Mouse (Mus musculus) kidney, adult 18-20 months (tissue): ENCODE data around the gene Colec11.
A peak's percentile ranks its signal among the peaks of the same experiment; 100 is the strongest.

Experiments used
- DNase-seq: peaks from one replicate; pipeline ENCODE4 v3.0.0; 2021

Colec11 gene

DNA sequence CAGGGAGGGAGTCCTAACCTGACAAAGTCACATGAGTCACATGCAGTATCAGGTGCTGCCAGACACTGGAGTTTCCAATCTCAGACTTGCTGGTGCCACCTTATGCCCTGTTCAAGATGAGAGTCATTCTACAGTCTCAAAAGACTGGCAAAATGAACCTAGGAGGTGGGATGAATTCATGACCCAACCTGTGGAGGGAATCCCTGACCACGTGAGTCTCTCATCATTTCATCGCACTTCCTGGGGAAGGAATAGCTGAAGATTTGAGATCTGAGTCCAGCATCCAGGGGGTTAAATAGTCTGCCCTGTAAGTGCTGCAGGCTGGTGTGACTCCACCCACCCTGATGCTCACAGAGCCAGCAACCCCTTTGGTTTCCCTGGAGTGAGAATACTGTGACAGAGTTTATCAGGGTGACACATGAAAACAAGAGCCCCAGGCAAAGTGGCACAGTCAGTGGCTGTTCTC lies 24.6 kb downstream of the Colec11 start:
- no peak for DNase-seq

DNA sequence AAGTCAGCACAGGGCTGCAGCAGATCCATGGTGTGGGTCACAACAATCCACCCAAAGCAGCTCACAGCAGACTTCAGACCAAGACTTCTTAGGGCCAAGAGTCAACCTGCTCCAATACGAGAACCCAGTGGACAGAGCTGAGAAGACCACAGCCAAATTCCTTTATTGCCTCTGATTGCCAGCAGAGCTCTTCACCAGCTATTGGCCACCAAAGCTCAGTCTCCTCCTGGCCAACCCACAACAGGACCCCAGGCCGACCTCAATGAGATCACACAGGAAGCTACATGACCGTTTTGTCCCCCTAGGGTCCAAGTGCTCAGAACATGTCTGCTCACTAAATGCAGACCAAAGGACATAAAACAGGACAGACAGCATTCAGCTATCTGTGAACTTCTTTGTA lies 25.1 kb downstream of the Colec11 start:
- no peak for DNase-seq

DNA sequence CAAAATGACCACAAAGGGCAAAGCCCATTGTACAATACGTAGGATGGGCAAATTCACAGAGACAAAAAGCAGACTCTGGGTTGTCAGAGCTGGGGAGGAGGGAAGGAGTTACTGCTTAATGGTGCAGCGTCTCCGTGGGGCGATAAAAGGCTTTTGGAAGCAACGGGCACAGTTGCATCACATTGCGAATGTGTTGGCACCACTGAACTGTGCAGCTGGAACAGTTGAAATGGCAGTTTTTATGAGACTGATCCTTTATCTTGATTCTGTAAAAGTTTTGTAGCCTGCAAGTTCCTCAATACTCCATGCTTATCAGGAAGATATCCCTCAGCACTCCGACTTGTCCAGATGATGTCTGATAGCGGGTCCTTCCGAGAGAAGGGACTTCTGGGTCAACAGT lies 25.5 kb downstream of the Colec11 start:
- DNase-seq = no peak

DNA sequence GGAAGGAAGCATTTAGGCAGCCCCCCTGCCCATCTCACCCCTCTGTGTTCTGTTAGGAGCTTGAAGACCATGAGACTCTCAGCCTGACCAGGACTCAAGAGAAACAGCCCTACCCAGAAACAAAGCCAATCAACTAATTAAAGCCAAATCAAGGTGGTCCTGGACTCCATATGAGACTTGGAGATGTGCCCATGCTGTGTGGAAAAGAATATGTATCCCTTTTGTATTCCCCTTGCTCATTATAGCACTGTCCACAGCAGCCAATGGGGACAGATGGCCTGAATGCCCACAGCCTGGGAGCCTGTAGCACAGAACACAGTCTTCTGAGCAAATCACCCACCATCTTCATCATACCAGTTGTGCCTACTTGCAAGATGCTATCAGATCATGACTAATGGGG lies 26.3 kb downstream of the Colec11 start:
- no peak for DNase-seq

DNA sequence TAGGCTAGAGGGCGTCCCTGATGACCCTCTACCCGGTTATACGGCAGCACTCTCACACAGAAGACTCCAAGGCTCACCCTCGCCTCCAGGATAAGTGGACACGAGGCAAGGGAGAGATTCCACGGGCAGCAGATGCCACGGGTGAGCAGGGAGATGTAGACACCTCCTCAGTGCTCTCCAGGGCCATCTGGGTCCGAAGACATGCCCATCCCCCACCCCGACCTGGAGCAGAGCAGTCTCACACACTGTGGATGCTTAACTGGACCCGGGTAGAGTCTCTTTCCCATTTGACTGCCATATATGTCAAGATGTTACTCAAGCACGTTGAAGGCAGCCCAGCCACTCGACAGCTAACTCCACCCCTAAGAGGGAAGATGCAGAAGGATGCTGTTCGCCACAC lies 32.7 kb downstream of the Colec11 start:
- no peak for DNase-seq

DNA sequence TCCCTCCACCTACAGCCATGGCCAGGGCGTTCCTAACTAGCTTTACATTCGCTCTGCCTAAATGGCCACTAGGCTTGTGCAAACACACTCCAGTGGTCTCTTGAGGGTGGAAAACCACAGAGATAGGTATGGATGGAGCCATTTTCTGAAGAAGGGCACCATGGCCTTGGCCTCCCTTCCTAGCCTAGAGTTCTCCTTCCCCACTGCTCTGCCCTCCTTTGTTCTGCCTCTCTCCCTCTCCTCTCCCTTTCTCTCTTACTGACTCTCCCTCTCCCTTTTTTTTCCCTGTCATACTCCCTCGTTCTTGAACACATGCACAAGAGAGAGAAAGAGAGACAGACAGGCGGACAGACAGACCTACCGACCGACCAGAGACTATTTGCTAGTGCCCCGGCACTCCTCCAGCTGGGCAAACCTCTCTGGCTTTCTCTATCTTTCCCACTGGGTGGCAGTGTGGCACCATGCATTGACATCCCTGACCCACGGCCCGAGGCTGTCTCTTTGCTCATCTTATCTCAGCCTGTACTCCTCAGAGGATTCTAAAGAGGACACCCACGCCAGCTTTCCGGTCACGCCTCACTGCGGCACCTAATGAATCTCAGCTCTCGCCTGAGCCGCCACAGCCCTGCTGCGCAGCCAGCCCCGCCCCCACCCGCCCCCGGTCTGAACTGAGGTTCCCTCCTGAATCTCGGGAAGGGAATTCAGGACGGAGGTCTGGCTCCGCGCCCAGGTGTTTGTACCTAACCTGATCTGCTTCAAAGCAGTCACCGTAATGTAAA lies 33.9 kb downstream of the Colec11 start:
- peak; percentile 83 for DNase-seq

DNA sequence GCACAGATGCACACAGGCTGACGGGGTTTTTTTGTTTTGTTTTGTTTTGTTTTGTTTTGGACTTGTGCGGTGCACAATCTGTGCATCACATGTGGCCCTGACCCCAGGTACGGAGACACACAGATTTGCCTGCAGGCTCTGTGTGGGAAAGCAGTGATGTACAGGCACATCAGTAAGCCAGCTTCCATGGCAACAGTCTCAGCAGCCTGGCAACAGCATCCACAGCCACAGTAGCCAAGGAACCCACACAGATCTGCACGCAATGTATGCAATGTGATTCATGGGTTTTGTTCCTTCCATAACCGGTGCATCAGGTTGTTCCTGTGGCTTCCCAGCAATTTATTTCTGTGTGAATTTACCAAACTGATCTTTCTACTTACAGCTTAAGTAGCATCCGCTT lies 35.2 kb downstream of the Colec11 start:
- no peak for DNase-seq

DNA sequence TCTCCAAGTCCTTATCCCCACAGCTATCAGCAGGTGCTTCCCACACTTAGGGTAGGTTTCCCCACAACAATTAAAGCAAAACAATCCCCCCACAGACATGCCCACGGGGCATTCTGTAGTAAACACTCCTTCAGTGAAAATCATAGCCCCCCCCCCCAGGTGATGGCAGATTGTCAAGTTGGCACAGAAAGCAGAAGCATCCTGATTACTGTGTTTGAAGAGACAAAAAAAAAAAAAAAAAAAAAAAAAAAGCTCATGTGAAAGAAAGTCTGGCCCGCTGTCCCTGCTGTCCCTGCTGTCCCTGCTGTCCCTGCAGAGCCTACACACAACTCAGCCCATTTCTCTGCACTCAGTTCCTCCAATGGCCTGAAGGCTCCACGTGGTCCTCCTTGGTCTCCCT lies 39.1 kb downstream of the Colec11 start:
- no peak for DNase-seq

DNA sequence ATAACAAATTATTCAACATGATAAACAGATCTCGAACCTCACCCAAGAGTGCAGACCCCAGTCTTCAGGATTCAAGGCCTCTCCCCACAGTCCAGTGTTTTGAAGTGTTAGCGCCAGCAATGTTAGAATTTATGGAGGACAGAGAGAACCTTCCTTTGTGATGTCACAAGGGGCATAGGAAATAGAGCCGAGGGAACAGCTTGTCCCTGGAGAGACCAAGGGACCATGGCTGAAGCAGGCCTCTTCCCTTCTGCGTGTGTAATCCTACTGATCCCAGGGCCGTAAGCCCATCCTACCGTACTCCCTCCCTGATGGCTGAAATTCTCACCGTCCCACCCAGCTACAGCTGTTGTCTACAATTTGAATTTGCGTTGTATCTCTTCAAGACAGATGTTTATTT lies 40.8 kb downstream of the Colec11 start, which contains the start of gene Allc:
Gene Allc (minus strand): TSS at position 101 of the 400 bp plus-strand sequence.
- DNase-seq = no peak

DNA sequence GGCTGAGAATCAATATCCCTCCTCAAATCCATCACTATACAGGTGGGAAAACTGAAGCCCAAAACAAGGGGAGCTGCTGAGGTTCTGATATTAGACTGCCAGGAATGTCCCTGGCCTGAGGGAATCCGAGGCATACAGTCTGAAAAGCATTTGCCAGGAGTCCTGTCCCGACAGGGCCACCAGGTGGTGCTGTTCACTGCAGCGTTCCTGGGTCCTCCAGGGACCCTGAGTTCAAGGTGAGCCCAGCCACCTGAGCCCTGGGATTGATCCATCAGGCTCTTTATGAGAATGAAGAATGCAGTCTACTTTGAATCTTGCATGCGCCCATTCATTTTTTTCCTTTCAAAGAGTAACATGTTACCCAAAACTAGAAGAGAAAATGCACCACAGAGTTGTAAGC lies 44.0 kb downstream of the Colec11 start:
- peak; percentile 8 for DNase-seq

DNA sequence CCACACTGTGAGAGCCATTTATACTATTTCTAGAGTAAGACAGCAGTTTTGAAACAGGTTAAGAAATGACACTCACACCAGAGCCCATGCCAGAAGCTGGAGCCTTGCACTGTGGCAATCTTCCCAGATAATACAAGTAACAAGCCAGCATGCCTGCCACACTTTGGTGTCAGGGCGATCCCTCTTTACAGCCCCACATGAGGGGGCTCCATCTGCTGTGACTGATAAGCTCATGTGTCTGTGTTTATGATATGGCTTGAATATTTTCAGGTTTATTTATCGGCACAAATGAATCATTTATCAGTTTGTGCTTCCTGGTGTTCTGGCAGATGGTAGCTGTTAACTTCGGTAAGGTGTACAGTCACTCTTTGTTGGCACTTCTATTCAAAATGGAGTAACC lies 45.0 kb downstream of the Colec11 start:
- DNase-seq = no peak

DNA sequence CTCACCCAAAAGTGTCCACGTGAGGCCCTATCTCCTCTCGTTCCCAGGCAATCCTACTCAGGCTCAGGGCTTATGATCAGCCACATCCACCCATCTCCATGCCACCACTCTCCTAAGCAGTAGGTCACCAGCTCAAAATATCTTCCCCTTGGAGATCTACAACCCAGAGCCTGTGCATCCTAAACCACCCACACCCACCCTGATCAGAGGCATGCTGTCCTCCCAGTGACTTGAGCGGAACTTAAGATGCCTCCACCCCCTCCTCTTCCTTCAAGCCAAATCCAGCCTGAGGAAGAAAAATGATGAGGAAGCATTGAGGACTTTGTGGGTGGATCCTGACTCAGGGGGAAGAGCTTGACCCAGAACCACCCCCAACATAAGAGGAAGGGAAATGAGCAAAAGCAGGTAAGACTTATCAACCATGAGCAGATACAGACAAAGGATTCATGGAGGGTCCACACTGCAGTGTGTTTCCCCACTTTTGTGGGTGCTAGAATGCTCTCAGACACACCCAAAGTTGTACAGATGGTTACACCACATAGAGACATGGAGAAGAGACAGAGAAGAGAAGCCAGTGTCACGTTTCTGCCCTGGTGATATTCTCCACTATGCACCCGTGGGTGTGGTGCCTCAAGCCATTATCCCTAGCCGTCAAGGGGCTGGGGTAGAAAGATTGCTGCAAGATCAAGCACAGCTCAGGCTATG lies 47.7 kb downstream of the Colec11 start:
- DNase-seq = no peak

DNA sequence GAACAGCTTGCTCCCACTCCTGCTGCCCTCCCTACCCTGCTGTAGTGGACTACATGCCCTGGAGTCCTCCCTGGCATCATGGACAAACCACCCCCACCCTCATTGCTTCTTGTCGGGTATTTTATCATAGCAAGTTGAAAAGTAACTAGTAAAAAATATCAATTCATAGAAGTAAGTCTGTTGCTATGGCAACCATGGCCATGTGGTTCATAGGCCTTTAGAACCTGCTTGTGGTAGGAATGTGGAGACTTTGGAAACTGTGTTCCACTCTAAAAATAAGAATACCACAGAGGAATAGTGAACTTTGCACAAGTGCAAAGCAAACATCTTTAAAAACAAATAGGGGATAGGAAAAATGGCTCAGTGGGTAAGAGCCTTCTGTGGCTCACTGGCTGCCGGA lies 50.9 kb downstream of the Colec11 start:
- no peak for DNase-seq

DNA sequence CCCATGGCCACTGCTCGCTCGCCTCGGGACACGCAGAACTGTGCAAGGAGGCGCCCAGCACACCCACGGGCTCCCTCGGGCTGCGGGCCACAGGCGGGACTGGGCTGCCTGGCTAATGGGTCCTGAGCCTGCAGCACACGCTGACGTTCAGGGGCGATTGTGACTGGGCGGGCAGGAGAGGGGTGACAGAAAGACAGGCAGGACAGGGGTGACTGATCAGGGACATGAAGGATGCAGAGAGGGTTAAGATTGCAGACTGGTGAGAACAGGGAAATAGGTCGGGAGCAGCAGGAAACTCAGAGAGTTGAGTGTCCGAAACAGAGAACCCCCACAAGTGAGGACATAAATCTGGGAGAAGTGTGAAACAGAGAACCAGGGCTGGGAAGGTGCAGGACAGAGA lies 70.9 kb downstream of the Colec11 start, which contains the start of gene Dcdc2c:
Gene Dcdc2c (minus strand): TSS at position 101 of the 400 bp plus-strand sequence.
- no peak for DNase-seq

DNA sequence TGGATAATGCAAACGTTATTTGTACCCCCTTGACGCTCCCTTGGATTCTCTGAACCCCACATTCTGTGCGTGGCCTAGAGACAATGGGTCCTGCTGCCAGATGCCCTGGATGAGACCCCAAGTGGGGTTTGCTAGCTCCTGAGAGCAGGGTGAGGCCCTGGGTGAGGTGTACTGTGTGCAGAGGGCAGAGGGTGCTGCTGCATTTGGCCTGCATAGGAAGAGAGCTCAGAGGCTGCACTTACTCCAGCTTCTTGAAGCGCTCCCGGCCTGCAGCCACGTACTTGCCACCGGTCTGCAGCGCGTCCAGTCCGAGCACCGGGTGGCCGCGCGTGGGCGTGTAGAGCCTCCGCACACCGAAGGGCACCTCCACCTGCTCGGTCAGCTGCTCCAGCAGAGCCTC lies 71.4 kb downstream of the Colec11 start:
- DNase-seq = no peak

DNA sequence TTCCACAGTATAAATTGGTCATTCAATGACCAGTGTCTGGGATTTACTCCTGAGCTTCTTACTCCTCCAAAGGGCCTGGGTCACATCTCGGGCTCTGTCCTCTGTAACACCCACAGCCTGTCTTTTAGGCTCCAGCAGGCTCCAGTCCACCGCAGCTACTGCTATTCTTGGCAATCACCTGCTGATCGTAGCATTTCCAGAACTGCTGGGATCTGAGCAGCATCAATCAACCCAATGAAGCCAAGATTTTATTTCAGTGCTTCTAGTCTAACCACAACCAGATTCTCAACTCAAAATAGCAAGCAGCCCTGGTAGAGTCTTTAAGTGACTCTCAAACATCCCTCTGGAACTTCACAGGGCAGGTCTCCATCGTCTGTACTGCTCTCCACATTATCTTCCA lies 74.3 kb downstream of the Colec11 start:
- no peak for DNase-seq
